Mouse (Mus musculus): ENCODE measurements around the gene Hcar2. TPM values are rescaled to one million over a fixed set of nuclear protein-coding genes. Genes with fewer than 3 reads are reported as not detected.
A peak's percentile ranks its signal among the peaks of the same experiment; 100 is the strongest.

Gene Hcar2
- polyA plus RNA-seq, 2 experiments = 2.5 to 4.2 TPM

GRCm38 (mm10) chr5:123890312-123890711 lies 25.0 kb upstream of the Hcar2 start:
- Histone ChIP-seq H3K27ac (replicated peaks; ENCODE audit: low read depth, low read length) (no peak overlapping the region), H3K36me3 (ENCODE audit: control insufficient read depth, insufficient read depth, low read length) (no peaks in the 10 kb centered on the region), H3K4me2 (replicated peaks; ENCODE audit: low read depth, low read length, severe bottlenecking) (no peak overlapping the region), H3K4me1 (ENCODE audit: control insufficient read depth, insufficient read depth, low read length) (no peaks in the 10 kb centered on the region), H3K9ac (ENCODE audit: low read depth, low read length, severe bottlenecking) (no peak overlapping the region), H3K4me3 (replicated peaks; ENCODE audit: low read length) (no peak overlapping the region), H3K27me3 (ENCODE audit: control insufficient read depth, insufficient read depth, low read length) (no peaks in the 10 kb centered on the region), H3K9me3 (ENCODE audit: control insufficient read depth, low read length) (no peaks in the 10 kb centered on the region)
- DNase-seq (ENCODE audit: low spot score) (no peak), ATAC-seq (ENCODE audit: low FRiP score, low read depth) (no peak)
- no peak for TF ChIP-seq POLR2A (IDR thresholded peaks at IDR 0.05; ENCODE audit: borderline replicate concordance, extremely low read depth, insufficient read depth, insufficient read length)
- 70% methylated on average over 2 of the region's 2 CpGs for WGBS

GRCm38 (mm10) chr5:123886365-123886764 lies 21.1 kb upstream of the Hcar2 start:
- Histone ChIP-seq H3K4me1 (ENCODE audit: control insufficient read depth, insufficient read depth, low read length) (no peaks in the 10 kb centered on the region), H3K27me3 (ENCODE audit: control insufficient read depth, insufficient read depth, low read length) (no peaks in the 10 kb centered on the region), H3K9me3 (ENCODE audit: control insufficient read depth, low read length) (no peaks in the 10 kb centered on the region), H3K4me3 (replicated peaks; ENCODE audit: low read length) (no peak overlapping the region), H3K36me3 (ENCODE audit: control insufficient read depth, insufficient read depth, low read length) (no peaks in the 10 kb centered on the region), H3K4me2 (replicated peaks; ENCODE audit: low read depth, low read length, severe bottlenecking) (no peak overlapping the region), H3K27ac (replicated peaks; ENCODE audit: low read depth, low read length) (no peak overlapping the region), H3K9ac (ENCODE audit: low read depth, low read length, severe bottlenecking) (no peak overlapping the region)
- DNase-seq (ENCODE audit: low spot score) = no peak
- no peak for TF ChIP-seq POLR2A (IDR thresholded peaks at IDR 0.05; ENCODE audit: borderline replicate concordance, extremely low read depth, insufficient read depth, insufficient read length)
- 81% methylated on average over 3 of the region's 3 CpGs for WGBS
- ATAC-seq (ENCODE audit: low FRiP score, low read depth) = no peak

DNA sequence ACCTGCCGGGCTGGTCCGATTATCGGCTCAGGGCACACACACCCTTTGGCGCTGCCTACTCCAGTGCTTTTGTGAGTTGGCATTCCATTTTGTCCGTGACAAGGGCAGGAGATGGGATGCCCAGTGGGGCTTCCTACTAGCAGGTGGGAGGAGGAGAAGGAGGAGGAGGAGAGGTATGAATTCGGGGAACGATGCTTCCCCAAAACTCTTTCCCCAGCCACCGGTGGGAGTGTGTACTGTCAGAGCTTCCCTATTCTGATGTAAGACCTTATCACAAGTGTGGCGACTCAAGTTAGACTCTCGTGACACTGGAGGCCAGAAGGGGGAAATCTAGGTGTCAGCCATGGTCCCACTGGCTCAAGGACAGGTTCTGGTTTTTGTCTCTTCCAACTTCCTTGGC lies 19.0 kb upstream of the Hcar2 start:
- TF ChIP-seq POLR2A (IDR thresholded peaks at IDR 0.05; ENCODE audit: borderline replicate concordance, extremely low read depth, insufficient read depth, insufficient read length) = no peak
- 84% methylated on average over 10 of the region's 10 CpGs for WGBS
- no peak for ATAC-seq (ENCODE audit: low FRiP score, low read depth)

DNA sequence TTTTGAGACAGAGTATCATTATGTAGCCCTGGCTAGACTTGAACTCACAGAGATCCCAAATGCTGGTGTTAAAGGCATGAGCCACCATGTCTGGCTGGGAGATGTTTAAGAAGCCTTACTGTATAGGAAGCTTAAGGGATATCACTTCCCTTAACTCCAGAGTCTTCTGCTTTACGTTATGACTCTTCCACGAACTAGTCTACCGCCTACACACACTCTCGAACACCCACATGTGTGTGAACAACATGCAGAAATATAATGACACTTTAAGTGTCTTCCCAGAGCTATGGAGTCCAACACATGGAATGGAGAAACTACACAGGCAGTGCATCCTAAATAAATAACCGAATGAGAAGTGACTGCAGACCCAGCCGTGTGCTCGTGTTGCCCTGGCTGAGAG lies 18.6 kb upstream of the Hcar2 start:
- TF ChIP-seq POLR2A (IDR thresholded peaks at IDR 0.05; ENCODE audit: borderline replicate concordance, extremely low read depth, insufficient read depth, insufficient read length) = no peak
- Histone ChIP-seq H3K27ac (replicated peaks; ENCODE audit: low read depth, low read length) (no peak overlapping the region), H3K4me3 (replicated peaks; ENCODE audit: low read length) (no peak overlapping the region), H3K36me3 (ENCODE audit: control insufficient read depth, insufficient read depth, low read length) (no peaks in the 10 kb centered on the region), H3K27me3 (ENCODE audit: control insufficient read depth, insufficient read depth, low read length) (no peaks in the 10 kb centered on the region), H3K4me1 (ENCODE audit: control insufficient read depth, insufficient read depth, low read length) (peaks cover 6% of the 10 kb centered on the region; the same call in 1 of the 2 replicates), H3K9me3 (ENCODE audit: control insufficient read depth, low read length) (no peaks in the 10 kb centered on the region), H3K9ac (ENCODE audit: low read depth, low read length, severe bottlenecking) (no peak overlapping the region), H3K4me2 (replicated peaks; ENCODE audit: low read depth, low read length, severe bottlenecking) (no peak overlapping the region)
- 75% methylated on average over 7 of the region's 7 CpGs for WGBS
- DNase-seq (ENCODE audit: low spot score) = no peak
- no peak for ATAC-seq (ENCODE audit: low FRiP score, low read depth)

More for the DNA sequence above, 19.0 kb upstream of the Hcar2 start:
- Histone ChIP-seq H3K27ac (replicated peaks; ENCODE audit: low read depth, low read length) (no peak overlapping the region), H3K9ac (ENCODE audit: low read depth, low read length, severe bottlenecking) (no peak overlapping the region), H3K4me1 (ENCODE audit: control insufficient read depth, insufficient read depth, low read length) (peaks cover 6% of the 10 kb centered on the region; the same call in 1 of the 2 replicates), H3K4me3 (replicated peaks; ENCODE audit: low read length) (no peak overlapping the region), H3K4me2 (replicated peaks; ENCODE audit: low read depth, low read length, severe bottlenecking) (no peak overlapping the region), H3K36me3 (ENCODE audit: control insufficient read depth, insufficient read depth, low read length) (no peaks in the 10 kb centered on the region), H3K27me3 (ENCODE audit: control insufficient read depth, insufficient read depth, low read length) (no peaks in the 10 kb centered on the region), H3K9me3 (ENCODE audit: control insufficient read depth, low read length) (no peaks in the 10 kb centered on the region)
- no peak for DNase-seq (ENCODE audit: low spot score)

GRCm38 (mm10) chr5:123880778-123881177 lies 15.5 kb upstream of the Hcar2 start:
- Histone ChIP-seq H3K9me3 (ENCODE audit: control insufficient read depth, low read length) (no peaks in the 10 kb centered on the region), H3K36me3 (ENCODE audit: control insufficient read depth, insufficient read depth, low read length) (no peaks in the 10 kb centered on the region), H3K27me3 (ENCODE audit: control insufficient read depth, insufficient read depth, low read length) (no peaks in the 10 kb centered on the region), H3K9ac (ENCODE audit: low read depth, low read length, severe bottlenecking) (no peak overlapping the region), H3K4me2 (replicated peaks; ENCODE audit: low read depth, low read length, severe bottlenecking) (no peak overlapping the region), H3K4me3 (replicated peaks; ENCODE audit: low read length) (no peak overlapping the region), H3K27ac (replicated peaks; ENCODE audit: low read depth, low read length) (no peak overlapping the region), H3K4me1 (ENCODE audit: control insufficient read depth, insufficient read depth, low read length) (peaks cover 14% of the 10 kb centered on the region)
- DNase-seq (ENCODE audit: low spot score) (no peak), ATAC-seq (ENCODE audit: low FRiP score, low read depth) (no peak)
- 80% methylated on average over 13 of the region's 14 CpGs for WGBS
- TF ChIP-seq POLR2A (IDR thresholded peaks at IDR 0.05; ENCODE audit: borderline replicate concordance, extremely low read depth, insufficient read depth, insufficient read length) = no peak

GRCm38 (mm10) chr5:123879928-123880327 lies 14.6 kb upstream of the Hcar2 start, which contains the start of gene Hcar1:
Gene Hcar1 (minus strand): TSS chr5:123880020.
- Histone ChIP-seq H3K4me3 (replicated peaks; ENCODE audit: low read length) (no peak within 1 kb of the TSS), H3K27ac (replicated peaks; ENCODE audit: low read depth, low read length) (0 out of 2 replicates have a peak within 1 kb of the TSS, but pooled peaks have one; percentile 8), H3K36me3 (ENCODE audit: control insufficient read depth, insufficient read depth, low read length) (no peaks in the 10 kb centered on the region), H3K9ac (ENCODE audit: low read depth, low read length, severe bottlenecking) (peak within 1 kb of the TSS; percentile 40), H3K9me3 (ENCODE audit: control insufficient read depth, low read length) (no peaks in the 10 kb centered on the region), H3K4me2 (replicated peaks; ENCODE audit: low read depth, low read length, severe bottlenecking) (no peak within 1 kb of the TSS; the same call in 1 of the 2 replicates), H3K27me3 (ENCODE audit: control insufficient read depth, insufficient read depth, low read length) (no peaks in the 10 kb centered on the region), H3K4me1 (ENCODE audit: control insufficient read depth, insufficient read depth, low read length) (peaks cover 14% of the 10 kb centered on the region)
- WGBS = 58% methylated on average over 12 of the region's 12 CpGs
- no peak for ATAC-seq (ENCODE audit: low FRiP score, low read depth)
- no peak for DNase-seq (ENCODE audit: low spot score)
- no peak for TF ChIP-seq POLR2A (IDR thresholded peaks at IDR 0.05; ENCODE audit: borderline replicate concordance, extremely low read depth, insufficient read depth, insufficient read length)

All from limb, embryonic 14.5 days (tissue).